Mouse (Mus musculus): ENCODE results near the gene Pmp22.

- TF ChIP-seq POLR2A (IDR thresholded peaks at IDR 0.05; ENCODE audit: borderline replicate concordance, control insufficient read depth, low read depth, low read length): no peak
- no peak for TF ChIP-seq CTCF (IDR thresholded peaks at IDR 0.05; ENCODE audit: control insufficient read depth, insufficient read depth, low read length)
These were observed 6.1 kb downstream of the Pmp22 start for GRCm38 (mm10) chr11:63134742-63135482.

Data from bone marrow, adult 2 months (tissue).